Mouse (Mus musculus) layer of hippocampus, adult 9-11 months (tissue): ENCODE measurements around the gene Gm49342.
"Not testable (repeated sequence)": the region's sequence is repeated elsewhere in the genome, so short reads cannot be mapped to it uniquely, and the experiment has no call there.

Experiments used
- DNase-seq: peaks from one replicate; pipeline ENCODE4 v3.0.0; 2022

Gm49342 gene

DNA sequence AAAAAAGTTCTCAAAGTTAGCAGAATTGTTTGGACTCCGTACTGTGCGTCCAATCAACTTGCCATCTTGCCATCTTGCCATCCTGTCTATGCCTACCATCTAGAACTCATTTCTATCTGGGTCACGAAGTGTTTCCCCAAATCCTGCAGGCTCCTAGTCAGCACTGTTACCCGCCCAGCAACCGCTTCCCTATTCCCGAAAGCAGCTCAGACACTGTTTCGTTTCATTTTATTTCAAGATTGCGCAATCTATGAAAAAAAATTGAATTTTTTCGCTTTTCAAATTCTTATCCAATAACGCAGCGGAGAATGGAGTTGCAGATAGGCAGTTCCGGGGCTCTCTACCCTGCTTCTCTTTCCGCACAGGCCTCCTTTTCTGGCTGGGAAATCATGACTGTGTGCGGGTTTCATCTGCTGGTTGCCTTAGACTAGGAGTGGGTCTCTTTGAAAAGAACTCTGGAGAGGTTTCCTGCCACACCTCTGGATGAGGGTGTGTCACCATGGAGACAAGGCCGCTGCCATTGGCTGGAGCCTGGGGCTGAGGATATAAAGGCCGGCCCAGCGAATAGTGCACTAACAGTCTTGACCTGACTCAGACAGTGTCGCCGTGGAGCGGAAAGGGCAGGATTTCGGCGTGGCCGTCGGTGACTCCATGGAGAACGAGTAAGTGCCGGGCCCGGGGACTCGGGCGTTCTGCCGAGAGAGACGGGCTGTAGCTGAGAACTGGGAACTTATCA is at the start of gene Gm49342:
TSS of gene Gm49342 (plus strand) at position 586 of the 736 bp plus-strand sequence.
- peak; percentile 93 for DNase-seq

GRCm38 (mm10) chr14:50895407-50895806 is 48.9 kb upstream of the Gm49342 start:
- no peak for DNase-seq

DNA sequence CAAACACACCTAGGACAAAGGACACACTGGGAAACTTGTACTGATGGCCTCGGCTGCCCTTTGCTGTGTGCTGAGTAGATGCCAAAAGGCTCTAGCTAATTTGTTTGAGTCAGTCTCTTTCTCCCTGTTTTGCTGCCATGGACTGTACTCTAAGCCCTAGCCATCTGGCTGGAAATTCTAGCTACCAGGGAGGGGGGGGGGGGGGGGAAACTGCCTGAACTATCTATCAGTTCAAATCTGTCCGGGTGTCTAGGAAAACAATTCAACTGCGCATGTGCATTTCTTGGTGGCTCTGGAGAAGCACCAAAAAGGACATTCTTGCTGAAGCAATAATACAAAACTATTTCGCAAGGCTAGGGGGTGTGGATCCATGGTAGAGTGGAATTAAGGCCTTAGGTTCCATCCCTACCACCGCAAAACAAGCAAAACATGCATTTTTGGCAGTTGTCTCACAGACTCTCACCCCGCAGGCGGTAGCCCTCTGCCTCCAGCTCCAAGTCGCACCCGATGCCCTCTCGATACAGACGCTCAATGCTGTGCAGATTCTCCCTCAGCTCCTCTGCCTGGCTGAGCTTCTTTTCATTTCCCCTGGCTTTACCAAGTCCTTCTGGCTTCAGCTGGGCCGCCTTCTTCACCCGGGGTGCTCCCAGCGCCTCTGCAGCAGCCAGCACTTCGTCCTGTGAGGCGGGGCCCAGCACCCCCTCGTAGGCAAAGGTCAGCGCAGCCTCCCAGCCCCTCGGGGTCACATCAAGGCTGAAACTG is 48.2 kb upstream of the Gm49342 start:
- peak; percentile 60 for DNase-seq

- no peak for DNase-seq
Observed at GRCm38 (mm10) chr14:50896747-50897373, 47.5 kb upstream of the Gm49342 start.

- no peak for DNase-seq
Observed at GRCm38 (mm10) chr14:50897374-50897765, 46.9 kb upstream of the Gm49342 start, which contains the start of gene Klhl33. Gene Klhl33 (minus strand): TSS chr14:50897507.

DNA sequence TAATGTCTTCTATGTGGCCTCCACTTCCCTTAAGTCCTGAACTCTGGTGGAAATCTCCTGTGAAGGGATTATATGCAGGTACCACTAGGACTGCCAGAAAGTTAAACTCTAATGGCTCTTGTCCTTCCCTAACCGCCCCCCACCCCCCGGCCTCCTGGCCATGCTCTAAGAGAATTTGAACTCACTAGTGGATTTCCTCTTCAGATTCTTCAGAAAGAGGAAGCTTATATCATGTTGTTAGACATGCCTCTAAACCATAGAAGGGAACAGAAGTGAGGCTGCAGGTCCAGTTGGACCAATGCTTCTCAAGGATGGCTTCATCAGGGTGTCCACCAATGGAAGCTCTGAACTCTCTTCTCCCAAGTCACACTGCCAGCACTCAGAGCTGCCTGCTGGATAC is 46.3 kb upstream of the Gm49342 start:
- not testable (repeated sequence) for DNase-seq

DNA sequence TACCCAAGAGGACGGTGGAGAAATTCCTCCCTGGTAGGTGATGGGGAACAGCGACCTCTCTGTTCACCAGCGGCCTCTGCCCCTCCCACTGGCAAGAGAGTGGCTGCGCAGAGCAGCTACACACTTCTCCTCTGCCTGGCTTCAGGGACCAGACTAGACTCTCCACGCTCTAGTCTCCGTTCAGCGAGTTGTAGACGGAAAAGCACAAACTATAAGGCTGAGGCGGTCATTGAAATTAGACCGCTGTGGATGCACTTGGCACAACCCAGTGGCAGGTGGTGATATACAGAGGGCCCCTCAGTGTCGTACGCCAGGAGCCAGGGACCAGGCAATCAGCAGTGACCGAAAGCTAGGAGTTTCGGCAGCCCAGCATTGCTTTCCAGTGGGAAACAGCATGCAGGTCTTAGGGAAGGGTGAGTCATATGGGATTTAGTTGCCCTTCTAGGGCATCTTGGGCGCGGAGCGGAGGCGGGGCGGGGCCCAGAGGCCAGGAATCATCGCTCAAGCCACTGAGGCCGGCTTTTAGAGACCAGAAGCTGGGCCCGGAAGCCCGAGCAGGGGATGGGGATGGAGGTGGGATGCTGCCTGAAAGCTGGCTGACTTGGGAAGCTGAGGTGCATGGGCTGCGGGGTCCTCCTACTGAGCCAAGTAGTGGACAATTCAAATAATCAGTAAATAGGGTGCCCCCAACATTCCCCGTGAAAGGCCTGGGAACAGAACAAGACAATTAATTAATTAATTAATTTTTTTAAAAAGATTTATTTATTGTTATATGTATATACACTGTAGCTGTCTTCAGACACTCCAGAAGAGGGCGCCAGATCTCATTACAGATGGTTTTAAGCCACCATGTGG is 40.1 kb upstream of the Gm49342 start:
- no peak for DNase-seq

- DNase-seq: no peak
Observed at GRCm38 (mm10) chr14:50904828-50905129, 39.5 kb upstream of the Gm49342 start.

DNA sequence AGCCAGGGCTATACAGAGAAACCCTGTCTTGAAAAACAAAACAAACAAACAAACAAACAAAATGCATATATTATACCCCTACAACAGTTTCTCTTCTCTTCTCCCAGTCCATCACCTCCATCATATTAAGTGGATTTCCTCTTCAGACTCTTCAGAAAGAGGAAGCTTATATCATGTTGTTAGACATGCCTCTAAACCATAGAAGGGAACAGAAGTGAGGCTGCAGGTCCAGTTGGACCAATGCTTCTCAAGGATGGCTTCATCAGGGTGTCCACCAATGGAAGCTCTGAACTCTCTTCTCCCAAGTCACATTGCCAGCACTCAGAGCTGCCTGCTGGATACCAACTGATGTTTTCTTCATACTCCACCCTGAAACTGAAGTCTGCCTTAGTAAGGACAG is 39.0 kb upstream of the Gm49342 start:
- not testable (repeated sequence) for DNase-seq

GRCm38 (mm10) chr14:50908126-50908525 is 36.2 kb upstream of the Gm49342 start:
- DNase-seq: no peak

DNA sequence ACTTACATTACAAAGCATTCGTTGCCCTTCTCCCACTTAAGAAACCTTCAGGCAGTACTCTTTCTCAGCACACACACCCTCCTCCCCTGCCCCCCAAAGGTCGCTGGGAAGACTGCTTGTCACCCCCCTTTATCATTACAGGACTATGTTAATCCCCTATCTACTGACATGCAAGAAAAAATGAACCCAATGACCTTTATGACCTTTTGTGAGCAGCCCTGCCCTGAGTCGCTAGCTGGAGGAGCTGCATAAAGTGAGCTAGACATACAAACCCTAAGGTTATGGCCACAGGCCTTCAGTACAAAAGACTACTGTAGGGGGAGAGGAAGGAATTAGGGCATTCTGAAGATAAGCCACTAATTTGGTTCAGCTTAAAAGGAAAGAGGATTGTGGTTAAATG is 33.0 kb upstream of the Gm49342 start:
- DNase-seq: no peak

- DNase-seq: not testable (repeated sequence)
Observed at GRCm38 (mm10) chr14:50923437-50923836, 20.9 kb upstream of the Gm49342 start.

- peak; percentile 98 for DNase-seq
Observed at GRCm38 (mm10) chr14:50924281-50925064, 19.8 kb upstream of the Gm49342 start, which contains the start of the genes Osgep and Apex1. Gene Osgep (minus strand): TSS chr14:50924893. Gene Apex1 (plus strand): TSS chr14:50924968.

GRCm38 (mm10) chr14:50925111-50925920 is 19.0 kb upstream of the Gm49342 start:
- DNase-seq: no peak

GRCm38 (mm10) chr14:50927366-50927765 is 17.0 kb upstream of the Gm49342 start:
- no peak for DNase-seq

GRCm38 (mm10) chr14:50929951-50930350 is 14.4 kb upstream of the Gm49342 start:
- no peak for DNase-seq

GRCm38 (mm10) chr14:50930377-50930753 is 14.0 kb upstream of the Gm49342 start:
- DNase-seq: no peak

DNA sequence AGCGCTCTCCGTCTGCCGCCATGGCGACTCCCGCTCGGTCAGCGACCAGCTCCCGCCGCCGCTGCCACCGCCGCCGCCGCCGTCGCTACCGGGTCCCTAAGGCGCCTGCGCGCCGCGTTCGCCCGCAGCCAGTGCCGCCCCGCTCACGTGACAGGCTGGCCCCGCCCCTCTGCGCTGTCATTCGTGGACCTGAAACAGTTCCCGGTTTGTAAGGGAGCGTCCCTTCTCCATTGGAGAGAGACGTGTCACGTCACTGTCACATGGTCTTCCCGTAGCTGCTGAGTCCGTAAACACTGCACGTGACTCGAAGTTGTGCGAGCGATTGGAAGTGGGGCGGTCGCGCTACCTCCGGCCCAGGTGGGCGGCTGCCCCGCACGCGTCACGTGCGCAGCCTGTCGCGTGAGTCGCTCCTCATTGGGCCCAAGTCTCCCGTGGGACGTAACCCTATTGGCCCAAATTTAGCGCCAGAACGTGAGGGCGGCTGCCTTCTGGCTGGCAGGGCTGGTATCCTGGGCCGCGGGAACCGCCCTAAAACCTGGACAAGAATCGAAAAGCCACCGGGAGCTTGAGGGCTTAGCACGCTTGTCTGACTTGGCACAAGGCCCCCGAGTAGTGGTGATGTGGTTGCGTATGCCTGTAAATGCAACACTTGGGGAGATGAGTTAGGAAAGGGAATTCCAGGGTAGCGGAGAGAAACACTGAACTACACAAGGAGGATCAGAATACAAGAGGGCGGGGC is 13.4 kb upstream of the Gm49342 start, which contains the start of the genes Pip4p1 and Pnp:
TSS of gene Pip4p1 (minus strand) at position 103 of the 739 bp plus-strand sequence.
TSS of gene Pnp (plus strand) at position 329 of the 739 bp plus-strand sequence.
- peak; percentile 100 for DNase-seq

GRCm38 (mm10) chr14:50931493-50932020 is 12.8 kb upstream of the Gm49342 start:
- DNase-seq: no peak

DNA sequence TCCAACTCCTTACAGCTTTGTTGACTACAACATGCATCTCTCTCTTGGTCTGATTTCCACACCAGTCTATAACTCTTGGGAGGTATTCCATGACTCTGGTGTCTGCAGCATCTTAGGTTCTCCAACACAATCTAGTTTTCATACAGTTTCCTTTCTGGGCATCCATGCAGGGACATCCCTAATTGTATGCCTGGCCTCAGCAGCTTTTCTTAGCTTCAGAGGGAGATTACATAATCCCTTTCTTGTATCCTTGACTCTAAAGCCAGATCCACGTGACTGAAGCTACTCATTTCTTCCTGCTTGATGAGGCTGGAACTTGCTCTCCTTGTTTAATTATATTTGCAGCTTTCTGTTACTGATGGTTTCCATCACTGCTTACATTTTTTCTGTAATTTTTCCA is 7.7 kb upstream of the Gm49342 start:
- no peak for DNase-seq
